Mouse (Mus musculus) neural tube, embryonic 12.5 days (tissue): ENCODE data around the gene L1td1. TPM values are rescaled to one million over a fixed set of nuclear protein-coding genes. Genes with fewer than 3 reads are reported as not detected.

Source experiments
- ATAC-seq: fragments of 200-750 bp; cut with Nextera tagmentation; 2 replicates; pipeline ENCODE4 v1.8.0; 2017; ENCODE audit warnings: low read depth, mild to moderate bottlenecking, moderate TSS enrichment, moderate library complexity; ENCODE audit not compliant: low FRiP score
- H3K27ac ChIP-seq: fragments of 300-500 bp; sonication (generic); 2 replicates; pipeline ENCODE4 v1.5.1; 2016
- H3K27me3 ChIP-seq: fragments of 300-500 bp; sonication (generic); replicated peaks from 2 replicates; pipeline ENCODE4 v1.6.1; 2016; ENCODE audit warnings: mild to moderate bottlenecking
- H3K36me3 ChIP-seq: fragments of 300-500 bp; sonication (generic); 2 replicates; pipeline ENCODE4 v1.6.1; 2016; ENCODE audit warnings: mild to moderate bottlenecking
- H3K4me1 ChIP-seq: fragments of 300-500 bp; sonication (generic); 2 replicates; pipeline ENCODE4 v1.6.1; 2016
- H3K4me2 ChIP-seq: fragments of 300-500 bp; sonication (generic); replicated peaks from 2 replicates; pipeline ENCODE4 v1.6.1; 2016; ENCODE audit warnings: mild to moderate bottlenecking
- H3K4me3 ChIP-seq: fragments of 300-500 bp; sonication (generic); 2 replicates; pipeline ENCODE4 v1.5.1; 2016
- H3K9ac ChIP-seq: fragments of 300-500 bp; sonication (generic); 2 replicates; pipeline ENCODE4 v1.6.1; 2016; ENCODE audit warnings: mild to moderate bottlenecking
- H3K9me3 ChIP-seq: fragments of 300-500 bp; sonication (generic); 2 replicates; pipeline ENCODE4 v1.6.1; 2016; ENCODE audit warnings: mild to moderate bottlenecking
- WGBS: fragments of 180-500 bp; shearing (Covaris S2); methylation state at CpG from one replicate; pipeline ENCODE4 v1.1.7; 2016; 5-methylcytosine and 5-hydroxymethylcytosine counted together
- polyA plus RNA-seq: library from polyadenylated mRNA; unstranded; fragments of >200 nt; fragmentation: Nextera tagmentation; extraction: Ambion mirVana; gene quantifications from 2 replicates; pipeline ENCODE4 v1.2.1, GENCODE M21; 2016

The L1td1 gene
- polyA plus RNA-seq, 1 experiment from 2014 or later = not detected

GRCm38 (mm10) chr4:98754456-98754855 lies 27.9 kb downstream of the L1td1 start:
- Histone ChIP-seq H3K9ac (no peak overlapping the region), H3K4me3 (no peak overlapping the region), H3K4me1 (peaks cover 13% of the 10 kb centered on the region; the same call in 1 of the 2 replicates), H3K27ac (no peak overlapping the region), H3K9me3 (no peaks in the 10 kb centered on the region), H3K27me3 (no peaks in the 10 kb centered on the region), H3K36me3 (no peaks in the 10 kb centered on the region), H3K4me2 (no peak overlapping the region)
- WGBS = 81% methylated on average over 4 of the region's 4 CpGs
- ATAC-seq = no peak

GRCm38 (mm10) chr4:98756141-98756540 lies 29.6 kb downstream of the L1td1 start:
- Histone ChIP-seq H3K4me1 (peaks cover 13% of the 10 kb centered on the region; the same call in 1 of the 2 replicates), H3K4me2 (no peak overlapping the region), H3K9me3 (no peaks in the 10 kb centered on the region), H3K9ac (no peak overlapping the region), H3K4me3 (no peak overlapping the region), H3K27me3 (no peaks in the 10 kb centered on the region), H3K27ac (no peak overlapping the region), H3K36me3 (no peaks in the 10 kb centered on the region)
- no peak for ATAC-seq
- WGBS = 42% methylated on average over 11 of the region's 11 CpGs

GRCm38 (mm10) chr4:98758012-98758821 lies 31.7 kb downstream of the L1td1 start:
- H3K27me3 ChIP-seq = no peaks in the 10 kb centered on the region
- 66% methylated on average over 4 of the region's 4 CpGs for WGBS
- H3K9me3 ChIP-seq = no peaks in the 10 kb centered on the region
- no peaks in the 10 kb centered on the region for H3K36me3 ChIP-seq
- no peak overlapping the region for H3K4me2 ChIP-seq
- H3K4me1 ChIP-seq = peaks cover 15% of the 10 kb centered on the region; the same call in 1 of the 2 replicates
- H3K27ac ChIP-seq = no peak overlapping the region
- ATAC-seq = peak; percentile 45; the same call in 1 of the 2 replicates
- H3K4me3 ChIP-seq = no peak overlapping the region
- H3K9ac ChIP-seq = no peak overlapping the region

GRCm38 (mm10) chr4:98758872-98759518 lies 32.5 kb downstream of the L1td1 start:
- H3K27ac ChIP-seq = no peak overlapping the region

GRCm38 (mm10) chr4:98767134-98768133 lies 40.9 kb downstream of the L1td1 start:
- no peak for ATAC-seq
- WGBS = 74% methylated on average over 14 of the region's 14 CpGs
- Histone ChIP-seq H3K9me3 (no peaks in the 10 kb centered on the region), H3K36me3 (no peaks in the 10 kb centered on the region), H3K4me2 (no peak overlapping the region), H3K27ac (no peak overlapping the region), H3K4me1 (no peaks in the 10 kb centered on the region), H3K9ac (no peak overlapping the region), H3K27me3 (no peaks in the 10 kb centered on the region), H3K4me3 (no peak overlapping the region)

More at GRCm38 (mm10) chr4:98758872-98759518, 32.5 kb downstream of the L1td1 start:
- Histone ChIP-seq H3K9ac (no peak overlapping the region), H3K4me2 (no peak overlapping the region), H3K4me3 (no peak overlapping the region), H3K36me3 (no peaks in the 10 kb centered on the region), H3K27me3 (no peaks in the 10 kb centered on the region), H3K9me3 (no peaks in the 10 kb centered on the region), H3K4me1 (peaks cover 15% of the 10 kb centered on the region; the same call in 1 of the 2 replicates)
- no peak for ATAC-seq
- 80% methylated on average over 3 of the region's 3 CpGs for WGBS

GRCm38 (mm10) chr4:98773785-98774184 lies 47.3 kb downstream of the L1td1 start:
- no peak for ATAC-seq

GRCm38 (mm10) chr4:98776721-98777427 lies 50.3 kb downstream of the L1td1 start:
- Histone ChIP-seq H3K4me3 (no peak overlapping the region), H3K4me1 (peaks cover 9% of the 10 kb centered on the region), H3K27me3 (peaks cover 3% of the 10 kb centered on the region; the same call in 1 of the 2 replicates), H3K9me3 (no peaks in the 10 kb centered on the region), H3K27ac (no peak overlapping the region), H3K9ac (no peak overlapping the region), H3K4me2 (no peak overlapping the region), H3K36me3 (no peaks in the 10 kb centered on the region)
- no peak for ATAC-seq
- 83% methylated on average over 10 of the region's 10 CpGs for WGBS

More at GRCm38 (mm10) chr4:98773785-98774184, 47.3 kb downstream of the L1td1 start:
- H3K27ac ChIP-seq = no peak overlapping the region
- no peak overlapping the region for H3K4me3 ChIP-seq
- peaks cover 9% of the 10 kb centered on the region for H3K4me1 ChIP-seq
- H3K36me3 ChIP-seq = no peaks in the 10 kb centered on the region
- no peak overlapping the region for H3K9ac ChIP-seq
- WGBS = 93% methylated on average over 5 of the region's 5 CpGs
- no peaks in the 10 kb centered on the region for H3K27me3 ChIP-seq
- no peak overlapping the region for H3K4me2 ChIP-seq
- H3K9me3 ChIP-seq = no peaks in the 10 kb centered on the region

- no peaks in the 10 kb centered on the region for H3K9me3 ChIP-seq
- no peak overlapping the region for H3K9ac ChIP-seq
- no peak overlapping the region for H3K4me3 ChIP-seq
- H3K36me3 ChIP-seq = no peaks in the 10 kb centered on the region
- no peak overlapping the region for H3K27ac ChIP-seq
- H3K4me1 ChIP-seq = peaks cover 9% of the 10 kb centered on the region
- no peak for ATAC-seq
- WGBS = 82% methylated on average over 6 of the region's 6 CpGs
- H3K27me3 ChIP-seq = peaks cover 3% of the 10 kb centered on the region; the same call in 1 of the 2 replicates
- no peak overlapping the region for H3K4me2 ChIP-seq
Measured at GRCm38 (mm10) chr4:98777464-98777863, 50.9 kb downstream of the L1td1 start.

GRCm38 (mm10) chr4:98778219-98778618 lies 51.7 kb downstream of the L1td1 start:
- 13% methylated on average over 16 of the region's 16 CpGs for WGBS

GRCm38 (mm10) chr4:98785851-98786250 lies 59.3 kb downstream of the L1td1 start:
- WGBS = 20% methylated on average over 8 of the region's 8 CpGs
- H3K27me3 ChIP-seq = no peaks in the 10 kb centered on the region

More at GRCm38 (mm10) chr4:98778219-98778618, 51.7 kb downstream of the L1td1 start:
- Histone ChIP-seq H3K27me3 (peaks cover 3% of the 10 kb centered on the region; the same call in 1 of the 2 replicates), H3K4me3 (no peak overlapping the region), H3K4me1 (peaks cover 9% of the 10 kb centered on the region), H3K36me3 (no peaks in the 10 kb centered on the region), H3K4me2 (peak overlapping the region; percentile 43), H3K9me3 (no peaks in the 10 kb centered on the region), H3K27ac (no peak overlapping the region), H3K9ac (no peak overlapping the region)
- ATAC-seq = no peak

GRCm38 (mm10) chr4:98786281-98786680 lies 59.7 kb downstream of the L1td1 start:
- no peaks in the 10 kb centered on the region for H3K36me3 ChIP-seq
- WGBS = 16% methylated on average over 3 of the region's 3 CpGs
- ATAC-seq = no peak

More at GRCm38 (mm10) chr4:98785851-98786250, 59.3 kb downstream of the L1td1 start:
- H3K4me2 ChIP-seq = no peak overlapping the region
- peaks cover 5% of the 10 kb centered on the region; the same call in 1 of the 2 replicates for H3K4me1 ChIP-seq
- no peak for ATAC-seq
- H3K27ac ChIP-seq = no peak overlapping the region
- H3K9ac ChIP-seq = no peak overlapping the region
- no peaks in the 10 kb centered on the region for H3K9me3 ChIP-seq
- no peaks in the 10 kb centered on the region for H3K36me3 ChIP-seq
- no peak overlapping the region for H3K4me3 ChIP-seq

More at GRCm38 (mm10) chr4:98786281-98786680, 59.7 kb downstream of the L1td1 start:
- Histone ChIP-seq H3K27ac (no peak overlapping the region), H3K4me2 (no peak overlapping the region), H3K4me3 (no peak overlapping the region), H3K9me3 (no peaks in the 10 kb centered on the region), H3K9ac (no peak overlapping the region), H3K4me1 (peaks cover 5% of the 10 kb centered on the region; the same call in 1 of the 2 replicates), H3K27me3 (no peaks in the 10 kb centered on the region)
